Mouse (Mus musculus) erythroid progenitor cell, adult 5-6 weeks (primary cell): ENCODE measurements around the gene Clpsl2. TPM values are rescaled to one million over a fixed set of nuclear protein-coding genes. Genes with fewer than 3 reads are reported as not detected.
A peak's percentile ranks its signal among the peaks of the same experiment; 100 is the strongest.

ENCODE experiments used
- ATAC-seq: replicated peaks from 2 replicates; pipeline ENCODE4 v1.8.0; 2016; ENCODE audit warnings: moderate number of reproducible peaks, mild to moderate bottlenecking, moderate TSS enrichment, inconsistent platforms; ENCODE audit not compliant: poor library complexity, low FRiP score, severe bottlenecking
- total RNA-seq, 2 experiments: library from RNA; stranded (forward) in 1 of 2; stranded (reverse) in 1 of 2; fragments of 150-400 nt in 1 of 2; fragments of 186-747, 209-891 nt in 1 of 2; gene quantifications; 2 replicates each; pipeline versions ENCODE4 v1.2.3 to v1.2.4; 2015 to 2017; ENCODE audit warnings: low replicate concordance in 2 of 2

The Clpsl2 gene
- total RNA-seq, 2 experiments from 2014 or later, result not detected

DNA sequence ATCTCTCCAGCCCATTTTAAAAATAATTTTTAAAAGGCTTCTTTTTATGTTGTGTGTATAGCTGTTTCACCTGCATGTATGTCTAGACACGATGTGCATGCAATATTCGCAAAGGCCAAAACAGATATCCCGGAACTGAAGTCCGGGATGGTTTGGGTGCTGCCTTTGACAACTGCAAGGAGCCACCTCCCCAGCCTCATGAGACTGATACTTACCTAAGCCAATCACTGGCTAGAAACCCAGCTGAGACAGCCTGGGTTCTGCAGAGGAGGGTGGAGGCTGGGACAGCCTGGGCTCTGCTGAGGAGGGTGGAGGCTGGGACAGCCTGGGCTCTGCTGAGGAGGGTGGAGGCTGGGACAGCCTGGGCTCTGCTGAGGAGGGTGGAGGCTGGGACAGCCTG, 4.8 kb downstream of the Clpsl2 start:
- peak; percentile 59; the same call in 1 of the 2 replicates for ATAC-seq

DNA sequence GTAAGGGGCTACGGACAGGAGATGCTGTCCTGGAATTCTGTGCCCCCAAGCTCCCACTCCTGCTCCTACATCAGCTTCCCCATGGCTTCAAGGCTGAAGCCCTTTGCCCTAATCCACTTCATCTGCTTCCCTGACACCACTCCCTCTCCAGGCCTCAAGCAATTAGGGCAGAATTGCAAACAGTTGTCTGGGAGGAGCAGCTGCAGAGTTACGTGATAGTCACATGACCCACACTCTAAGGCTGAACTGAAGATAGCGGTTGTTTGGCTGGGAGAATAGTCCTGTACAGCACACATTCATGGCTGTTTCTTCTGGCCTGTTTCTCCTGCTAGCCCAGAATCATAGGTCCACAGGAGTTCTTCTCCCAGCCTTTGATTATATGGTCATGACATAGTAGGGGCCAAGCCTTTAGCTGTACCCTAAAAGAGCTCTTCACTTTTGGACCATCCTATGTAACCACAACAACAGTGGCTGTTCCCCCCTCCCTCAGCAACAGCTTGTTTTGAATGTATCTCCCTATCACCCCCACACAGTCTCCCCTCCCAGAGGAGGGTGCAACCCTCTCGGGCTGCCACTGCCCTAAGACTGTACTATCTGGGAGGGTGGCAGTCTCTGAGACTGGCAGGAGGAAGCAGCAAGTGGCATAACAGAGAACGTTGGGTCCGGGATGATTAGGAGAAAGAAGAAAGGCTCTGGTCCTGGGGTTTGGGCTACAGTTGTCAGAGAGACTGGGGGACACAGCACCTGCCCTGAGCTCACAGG, 7.6 kb downstream of the Clpsl2 start:
- peak; percentile 65 for ATAC-seq

DNA sequence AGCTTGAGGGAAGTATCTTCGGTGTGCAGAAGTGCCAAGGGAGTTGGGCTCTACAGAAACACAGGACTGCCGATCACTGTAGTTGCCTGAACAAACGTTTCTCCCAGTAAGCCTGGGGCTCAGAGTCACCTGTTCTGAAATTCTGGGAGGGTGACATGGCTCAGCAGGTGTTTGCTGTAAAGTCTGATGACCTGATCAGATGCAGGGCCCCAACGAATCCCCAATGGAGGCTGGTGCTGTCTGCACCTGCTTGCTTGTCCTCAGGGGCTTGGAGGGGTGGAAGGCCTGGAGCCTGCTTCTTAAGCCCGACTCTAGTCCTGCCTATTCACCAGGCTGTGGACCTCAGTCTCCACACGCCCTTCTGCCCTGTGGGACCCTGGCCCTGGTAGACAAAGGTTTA, 8.6 kb downstream of the Clpsl2 start:
- no peak for ATAC-seq

DNA sequence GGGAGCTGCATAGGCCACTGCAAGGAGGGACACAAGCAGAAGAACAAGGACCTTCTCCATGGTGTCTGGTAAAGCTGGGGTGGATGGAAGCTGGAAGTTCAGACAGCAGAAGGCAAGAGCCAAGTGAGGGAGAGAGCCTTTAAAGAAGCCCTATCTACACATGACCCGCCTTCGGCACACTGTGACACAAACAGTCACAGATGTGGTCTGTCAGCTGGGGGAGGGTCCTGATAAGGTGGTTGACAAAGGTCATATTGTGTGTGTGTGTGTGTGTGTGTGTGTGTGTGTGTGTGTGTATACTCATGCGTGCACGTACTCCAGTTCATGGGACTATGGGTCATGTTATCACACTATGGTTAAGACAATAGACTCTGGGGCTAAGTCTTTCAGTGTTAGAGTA, 11.4 kb downstream of the Clpsl2 start, which contains the start of gene Clps:
Gene Clps (minus strand): TSS at position 169 of the 400 bp plus-strand sequence.
- no peak for ATAC-seq

DNA sequence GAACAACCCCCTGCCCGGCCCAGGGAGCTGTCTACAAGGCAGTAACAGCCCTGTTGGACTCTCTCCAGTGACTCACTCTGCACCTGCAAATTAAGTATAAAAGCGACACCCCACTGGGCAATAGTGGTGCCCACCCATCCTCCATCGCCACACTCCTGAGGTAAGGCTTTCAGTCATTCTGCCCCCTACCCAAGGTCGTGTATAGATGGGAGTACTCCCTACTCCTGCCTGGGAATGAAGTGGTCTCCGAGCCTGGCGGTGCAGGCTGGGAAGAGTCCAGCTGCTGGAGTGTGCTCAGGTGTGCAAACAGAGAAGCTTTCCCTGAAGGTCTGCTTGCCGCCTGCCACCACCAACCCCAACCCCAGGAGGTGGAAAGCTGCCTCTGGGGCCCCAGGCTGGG, 12.4 kb downstream of the Clpsl2 start:
- ATAC-seq, result no peak

DNA sequence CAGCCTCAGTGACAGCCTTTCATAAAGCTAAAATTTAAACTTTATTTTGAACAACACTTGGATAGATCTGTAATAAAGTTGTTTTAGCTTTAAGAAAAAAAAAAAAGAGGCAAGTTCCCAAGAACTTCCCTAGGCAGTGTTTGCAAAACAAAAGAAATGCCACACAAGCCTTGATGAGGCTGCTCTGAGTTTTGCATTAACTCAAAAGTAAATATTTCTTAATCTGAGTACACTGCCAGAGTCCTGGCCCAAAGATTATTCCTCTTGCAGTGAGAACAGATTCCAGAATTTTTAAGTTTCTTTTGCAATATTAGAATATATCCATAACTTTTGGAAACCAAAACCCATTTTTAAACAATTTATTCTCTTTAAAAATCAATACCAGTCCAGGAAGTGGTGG, 16.0 kb downstream of the Clpsl2 start:
- no peak for ATAC-seq

DNA sequence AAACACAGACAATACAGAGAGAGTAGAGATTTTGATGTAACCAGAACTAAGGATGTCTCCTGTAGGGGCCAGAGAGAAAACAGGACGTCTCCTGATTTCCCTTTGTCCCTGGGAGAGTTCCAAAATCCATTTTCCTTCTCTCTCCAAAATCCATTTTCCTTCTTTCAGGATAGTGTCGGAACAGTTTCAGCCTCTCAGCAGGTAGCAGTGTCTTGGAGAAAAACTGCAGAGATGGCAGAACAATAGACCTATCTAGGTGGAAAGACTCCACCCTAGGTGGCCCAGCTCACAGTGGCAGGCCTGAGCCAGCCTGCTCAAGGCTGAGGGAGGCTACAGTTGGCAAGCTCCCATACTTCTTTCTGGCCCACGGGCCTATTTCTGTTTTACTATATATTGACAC, 18.3 kb downstream of the Clpsl2 start:
- ATAC-seq, result no peak

DNA sequence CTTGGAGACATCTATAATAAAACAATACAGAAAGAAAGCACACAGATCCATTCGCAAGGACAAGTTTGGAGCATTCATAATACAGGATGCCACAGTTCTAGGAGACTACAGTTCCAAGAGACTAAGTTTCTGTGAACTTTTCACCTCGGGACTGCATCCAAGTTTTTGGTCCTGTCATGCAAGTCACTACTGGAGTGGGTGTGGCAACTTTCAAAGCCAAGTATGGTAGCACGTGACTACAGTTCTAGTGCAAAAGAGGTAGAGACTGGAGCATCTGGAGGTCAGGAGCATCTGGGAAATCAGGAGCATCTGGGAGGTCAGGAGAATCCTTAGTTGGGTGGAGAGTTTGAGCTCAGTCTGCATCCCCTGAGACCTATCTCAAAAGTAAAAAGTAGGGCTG, 22.7 kb downstream of the Clpsl2 start:
- no peak for ATAC-seq

DNA sequence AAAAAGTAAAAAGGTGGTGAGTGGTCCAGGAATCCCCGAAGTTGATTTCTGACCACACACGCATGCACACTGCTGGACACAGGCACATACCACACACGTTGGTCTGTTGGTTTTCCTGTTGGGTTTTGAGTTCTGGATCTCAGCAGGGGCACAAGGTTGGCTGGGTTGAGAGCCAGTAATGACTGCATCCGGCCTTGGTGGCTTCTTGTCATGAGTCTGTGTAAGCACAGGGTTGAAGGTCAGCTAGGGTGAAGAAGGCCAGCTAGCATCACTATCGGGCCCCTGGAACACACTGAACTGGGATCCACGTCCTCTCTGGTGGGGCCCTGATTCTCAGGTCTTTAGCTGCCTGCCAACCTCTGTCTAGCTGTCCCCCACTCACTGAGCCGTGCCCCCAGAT, 23.3 kb downstream of the Clpsl2 start:
- ATAC-seq, result no peak

DNA sequence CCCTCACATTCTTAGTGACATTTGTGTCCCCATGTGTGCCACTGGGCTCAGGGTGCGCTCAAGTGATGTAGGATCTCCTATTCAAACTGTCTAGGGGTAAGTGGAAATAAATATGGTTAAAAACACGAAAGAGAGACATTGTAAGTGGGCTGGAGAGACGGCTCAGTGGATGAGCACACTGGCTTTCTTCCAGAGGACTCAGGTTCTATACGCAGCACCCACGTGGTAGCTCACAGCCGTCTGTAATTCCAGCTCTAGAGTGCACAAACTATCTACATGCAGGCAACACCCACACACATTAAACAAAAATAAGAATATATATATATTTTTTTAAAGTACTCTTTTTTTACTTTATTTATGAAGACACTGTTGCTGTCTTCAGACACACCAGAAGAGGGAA, 23.7 kb downstream of the Clpsl2 start:
- no peak for ATAC-seq

DNA sequence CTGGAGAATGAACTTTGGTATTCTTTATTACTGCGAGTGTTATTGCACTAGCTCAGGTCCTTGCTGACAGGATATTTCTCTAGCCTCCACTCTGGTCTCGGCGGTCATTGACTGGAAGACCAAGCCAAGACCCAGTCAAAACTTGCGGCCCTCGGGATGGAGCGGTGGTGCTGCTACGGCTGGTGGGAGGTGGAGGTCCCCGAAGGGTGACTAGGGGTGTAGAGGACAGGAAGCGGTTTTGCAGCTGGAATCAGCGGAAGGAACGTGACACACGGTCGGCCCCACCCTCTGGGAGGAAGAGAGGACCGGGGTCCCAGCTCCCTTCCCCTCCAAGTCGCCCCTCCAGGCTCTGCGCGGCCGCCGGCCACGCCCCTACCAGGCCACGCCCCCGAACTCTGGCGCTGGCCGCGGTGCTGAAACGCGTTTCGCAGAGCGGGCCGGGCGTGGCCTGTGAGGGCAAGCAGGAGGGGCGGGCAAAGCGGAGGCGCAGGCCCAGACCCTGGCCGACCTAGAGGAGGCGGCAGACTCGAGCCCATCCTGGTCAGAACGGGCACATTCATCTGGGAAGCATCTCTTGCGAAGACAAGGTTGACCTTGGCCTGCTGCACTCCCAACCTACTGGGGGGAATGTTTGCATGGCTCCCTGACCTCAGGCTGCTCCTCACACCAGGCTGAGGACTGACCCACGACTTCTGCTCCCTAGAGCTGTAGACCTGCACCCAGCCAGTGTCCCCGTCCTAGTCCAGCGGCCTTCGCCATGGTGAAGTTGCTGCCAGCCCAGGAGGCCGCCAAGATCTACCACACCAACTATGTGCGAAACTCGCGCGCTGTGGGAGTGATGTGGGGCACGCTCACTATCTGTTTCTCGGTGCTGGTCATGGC, 26.3 kb downstream of the Clpsl2 start, which contains the start of gene Lhfpl5:
Gene Lhfpl5 (plus strand): TSS at position 398 of the 882 bp plus-strand sequence.
- 0 out of 2 replicates have a peak, but pooled peaks have one; percentile 44 for ATAC-seq

DNA sequence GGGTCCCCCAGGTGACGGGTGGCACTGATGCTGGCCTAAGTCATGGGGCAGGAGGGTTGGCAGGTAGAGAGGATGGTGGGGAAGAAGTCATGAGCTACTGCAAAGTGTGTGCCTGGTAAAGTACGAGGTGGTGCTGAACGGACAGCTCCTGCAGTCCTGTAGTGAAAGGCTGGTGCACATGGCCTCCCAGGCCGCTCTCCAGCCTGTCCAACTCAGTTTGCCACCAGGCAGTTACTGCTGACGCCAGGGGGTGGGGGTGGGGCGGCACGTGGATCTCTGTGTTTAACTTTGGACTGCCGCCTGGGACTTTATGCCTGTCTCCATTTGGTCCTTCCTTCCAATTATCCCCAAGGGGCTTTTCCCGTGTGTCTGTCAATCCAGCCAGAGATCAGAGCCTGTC, 31.2 kb downstream of the Clpsl2 start:
- ATAC-seq, result no peak

DNA sequence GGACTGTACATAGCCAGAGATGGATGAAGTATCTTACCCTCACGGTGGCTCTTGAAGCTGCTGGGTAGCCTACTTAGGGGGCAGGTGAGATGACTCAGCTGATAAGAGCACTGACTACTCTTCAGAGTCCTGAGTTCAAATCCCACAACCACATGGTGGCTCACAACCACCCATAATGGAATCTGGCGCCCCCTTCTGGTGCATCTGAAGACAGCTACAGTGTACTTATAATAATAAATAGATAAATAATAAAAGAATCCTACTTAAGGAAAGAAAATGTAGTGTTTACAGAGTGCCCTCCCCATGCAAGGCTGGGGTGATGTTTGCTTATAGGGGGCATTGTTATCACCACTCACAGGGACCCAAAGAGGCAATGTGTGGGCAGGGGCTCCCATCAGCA, 31.8 kb downstream of the Clpsl2 start:
- no peak for ATAC-seq

DNA sequence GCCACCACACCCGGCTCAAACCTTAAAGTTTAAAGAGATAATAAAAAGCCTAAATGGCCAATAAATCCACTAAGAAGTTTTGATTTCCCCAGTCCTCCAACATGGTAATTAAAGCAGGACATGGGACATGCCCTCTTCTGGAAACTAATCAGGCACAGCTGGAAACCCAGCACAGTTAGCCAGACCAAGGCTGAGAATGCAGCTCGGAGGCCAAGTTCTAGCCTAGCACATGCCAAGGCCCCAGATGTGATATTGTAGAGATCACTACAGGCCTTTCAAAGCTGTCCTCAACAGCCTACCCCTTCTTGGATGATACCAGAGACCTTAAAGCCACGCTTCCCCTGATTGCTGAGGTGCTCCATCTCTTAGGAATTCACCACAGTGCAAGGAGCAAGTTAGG, 37.3 kb downstream of the Clpsl2 start:
- ATAC-seq, result no peak

DNA sequence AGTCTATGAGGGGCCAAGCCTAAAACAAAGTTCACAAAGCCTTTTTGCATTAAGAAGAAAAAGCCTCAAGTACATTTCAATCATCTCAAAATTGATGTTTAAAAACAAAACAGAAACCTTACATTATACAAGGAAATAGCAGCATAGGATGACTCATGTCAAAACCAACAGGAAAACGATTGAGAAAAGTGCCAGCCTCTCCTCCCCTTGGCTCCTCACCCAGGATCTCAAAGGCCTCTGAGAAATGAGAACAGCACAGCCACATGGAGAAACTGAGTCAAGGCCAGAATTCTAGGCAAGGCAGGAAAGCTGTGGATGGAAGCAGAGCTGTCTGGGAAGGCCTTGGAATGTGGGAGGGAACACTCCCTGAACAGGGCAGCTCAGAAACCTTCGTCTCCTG, 39.4 kb downstream of the Clpsl2 start:
- no peak for ATAC-seq

DNA sequence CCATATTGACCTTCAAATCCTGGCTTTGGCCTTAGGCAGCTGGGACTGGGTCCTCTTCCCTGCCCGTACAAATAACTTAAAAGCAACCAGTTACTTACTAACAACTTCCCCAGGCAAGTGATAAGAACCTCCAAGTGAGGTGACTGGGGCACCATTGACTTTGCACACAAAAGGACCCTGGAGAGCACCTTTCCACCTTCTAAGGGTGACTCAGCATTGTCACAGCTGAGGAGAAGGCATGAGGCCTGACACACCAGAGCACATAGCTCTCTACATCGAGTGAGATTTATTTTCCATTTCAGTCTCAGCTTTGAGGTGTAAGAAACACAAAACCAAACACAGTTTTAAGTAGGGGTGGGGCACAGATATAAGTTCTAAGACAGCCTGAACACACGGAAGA, 41.4 kb downstream of the Clpsl2 start:
- ATAC-seq, result no peak

DNA sequence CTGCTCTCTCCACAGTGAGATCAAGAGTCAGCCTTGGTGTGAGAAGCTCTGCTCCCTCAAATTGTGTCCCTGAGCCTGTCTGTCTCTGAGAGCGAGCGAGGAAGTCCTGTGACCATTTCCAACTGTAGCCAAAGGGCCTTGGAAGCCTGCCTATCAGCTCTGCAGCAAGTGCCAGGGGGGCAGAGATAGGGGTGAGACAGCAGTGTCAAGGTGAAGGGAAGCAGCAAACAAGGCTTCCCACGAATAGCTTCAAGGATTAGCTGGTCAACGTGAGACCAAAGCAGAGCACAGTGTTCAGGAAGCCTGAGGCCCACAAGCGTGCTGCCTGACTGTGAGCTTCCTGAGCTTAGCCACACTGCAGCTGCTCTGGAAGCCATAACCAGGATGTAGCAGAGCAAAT, 42.3 kb downstream of the Clpsl2 start:
- ATAC-seq, result peak; percentile 70

DNA sequence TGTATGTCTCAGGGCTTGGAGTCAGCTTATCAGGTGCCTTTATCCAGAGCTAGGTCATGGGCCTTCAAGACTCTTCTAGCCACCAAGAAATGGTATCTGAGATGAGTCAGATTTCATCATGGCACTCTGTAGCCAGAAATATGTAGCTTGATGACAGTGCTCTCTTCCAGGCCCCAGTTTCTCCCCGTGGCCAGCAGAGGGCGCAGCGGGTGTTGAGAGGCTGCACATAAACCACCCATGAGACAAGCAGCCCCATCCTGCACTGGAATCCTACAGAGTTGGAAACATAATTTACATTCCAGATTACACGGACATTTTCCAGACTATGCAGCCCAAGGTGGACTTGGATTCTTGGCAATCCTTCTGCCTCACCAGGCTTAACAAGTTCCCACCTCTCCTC, 43.8 kb downstream of the Clpsl2 start:
- ATAC-seq, result peak; percentile 70

DNA sequence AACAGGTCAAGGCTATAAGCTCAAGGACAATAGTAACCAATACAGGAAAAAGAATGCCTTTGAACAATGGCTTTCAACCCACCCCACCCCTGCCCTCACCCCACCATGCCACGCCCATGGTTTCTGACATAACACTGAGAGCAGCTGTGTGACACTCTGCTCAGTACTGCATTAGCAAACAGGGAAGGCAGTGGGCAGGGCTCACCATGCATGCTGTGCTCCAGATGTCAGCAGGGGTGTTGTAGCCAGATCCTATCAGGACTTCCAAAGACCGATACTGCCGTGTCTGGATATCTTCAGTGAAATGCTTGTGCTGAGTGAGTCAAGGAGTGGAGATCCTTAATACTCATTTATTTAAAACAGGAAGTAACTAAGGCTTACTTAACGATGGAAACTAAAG, 44.8 kb downstream of the Clpsl2 start:
- no peak for ATAC-seq

DNA sequence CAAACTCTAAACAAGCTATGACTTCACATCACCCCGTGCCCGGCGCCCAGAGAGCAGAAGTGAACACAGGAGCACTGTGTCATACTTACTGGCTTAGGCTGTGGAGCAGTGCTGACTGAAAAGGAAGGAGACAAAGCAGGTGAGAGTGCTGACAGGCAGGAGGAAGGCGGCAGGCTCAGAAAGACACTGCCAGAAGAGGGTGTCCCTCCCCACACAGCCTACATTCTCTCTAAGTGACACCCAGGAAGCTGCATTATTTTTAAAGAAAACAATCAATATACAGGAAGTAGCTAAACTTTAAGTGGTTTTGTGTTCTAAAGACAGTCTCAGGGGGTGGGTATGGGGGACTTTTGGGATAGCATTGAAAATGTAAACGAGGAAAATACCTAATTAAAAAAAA, 51.6 kb downstream of the Clpsl2 start:
- no peak for ATAC-seq
